Mouse (Mus musculus) liver, postnatal 0 days (tissue): ENCODE results near the gene H2-Aa. TPM values are rescaled to one million over a fixed set of nuclear protein-coding genes. Genes with fewer than 3 reads are reported as not detected.

Experiments
- ATAC-seq: fragments of 200-750 bp; cut with Nextera tagmentation; 2 replicates; pipeline ENCODE4 v1.8.0; 2017; ENCODE audit warnings: mild to moderate bottlenecking, moderate library complexity
- DNase-seq: peaks from one replicate; pipeline ENCODE4 v3.0.0-alpha.2; 2016
- H3K27ac ChIP-seq: fragments of 300-500 bp; sonication (generic); 2 replicates; pipeline ENCODE4 v1.5.1; 2014; ENCODE audit warnings: antibody characterized with exemption, moderate library complexity, mild to moderate bottlenecking, low read depth
- H3K27me3 ChIP-seq: fragments of 300-500 bp; sonication (generic); 2 replicates; pipeline ENCODE4 v1.6.1; 2014; ENCODE audit warnings: low read length, control low read depth, mixed read lengths; ENCODE audit not compliant: insufficient read depth
- H3K36me3 ChIP-seq: fragments of 300-500 bp; sonication (generic); replicated peaks from 2 replicates; pipeline ENCODE4 v1.6.1; 2014; ENCODE audit warnings: mild to moderate bottlenecking, control low read depth, low read length, moderate library complexity, mixed read lengths; ENCODE audit not compliant: insufficient read depth
- H3K4me1 ChIP-seq: fragments of 300-500 bp; sonication (generic); 2 replicates; pipeline ENCODE4 v1.6.1; 2014; ENCODE audit warnings: antibody characterized with exemption, mild to moderate bottlenecking, control low read depth; ENCODE audit not compliant: insufficient read depth
- H3K4me2 ChIP-seq: fragments of 300-500 bp; sonication (generic); 2 replicates; pipeline ENCODE4 v1.6.1; 2014; ENCODE audit warnings: low read depth, mild to moderate bottlenecking, low read length, moderate library complexity, mixed read lengths
- H3K4me3 ChIP-seq: fragments of 300-500 bp; sonication (generic); 2 replicates; pipeline ENCODE4 v1.5.1; 2014; ENCODE audit warnings: low read depth, low read length
- H3K9ac ChIP-seq: fragments of 300-500 bp; sonication (generic); replicated peaks from 2 replicates; pipeline ENCODE4 v1.6.1; 2014; ENCODE audit warnings: mild to moderate bottlenecking, moderate library complexity
- H3K9me3 ChIP-seq: fragments of 300-500 bp; sonication (generic); 2 replicates; pipeline ENCODE4 v1.6.1; 2016; ENCODE audit warnings: mild to moderate bottlenecking, control low read depth, low read length, mixed read lengths
- CTCF ChIP-seq: sonication (generic); IDR thresholded peaks from 2 replicates; pipeline ENCODE4 v1.5.1; 2016; ENCODE audit warnings: antibody characterized with exemption, low read depth
- EP300 ChIP-seq: IDR thresholded peaks from 2 replicates; pipeline ENCODE4 v1.6.1; 2016; ENCODE audit warnings: antibody characterized with exemption, low read depth, mild to moderate bottlenecking
- WGBS: fragments of 180-500 bp; shearing (Covaris S2); extraction: QIAGEN DNeasy Blood & Tissue Kit; methylation state at CpG from one replicate; pipeline ENCODE4 v1.1.7; 2014; ENCODE audit not compliant: insufficient replicate concordance; 5-methylcytosine and 5-hydroxymethylcytosine counted together
- polyA plus RNA-seq: library from polyadenylated mRNA; unstranded; fragments of >200 nt; fragmentation: Nextera tagmentation; extraction: Ambion mirVana; gene quantifications from 2 replicates; pipeline ENCODE4 v1.2.1, GENCODE M21; 2015

The H2-Aa gene
- polyA plus RNA-seq, 1 experiment from 2014 or later = 15.3 TPM

DNA sequence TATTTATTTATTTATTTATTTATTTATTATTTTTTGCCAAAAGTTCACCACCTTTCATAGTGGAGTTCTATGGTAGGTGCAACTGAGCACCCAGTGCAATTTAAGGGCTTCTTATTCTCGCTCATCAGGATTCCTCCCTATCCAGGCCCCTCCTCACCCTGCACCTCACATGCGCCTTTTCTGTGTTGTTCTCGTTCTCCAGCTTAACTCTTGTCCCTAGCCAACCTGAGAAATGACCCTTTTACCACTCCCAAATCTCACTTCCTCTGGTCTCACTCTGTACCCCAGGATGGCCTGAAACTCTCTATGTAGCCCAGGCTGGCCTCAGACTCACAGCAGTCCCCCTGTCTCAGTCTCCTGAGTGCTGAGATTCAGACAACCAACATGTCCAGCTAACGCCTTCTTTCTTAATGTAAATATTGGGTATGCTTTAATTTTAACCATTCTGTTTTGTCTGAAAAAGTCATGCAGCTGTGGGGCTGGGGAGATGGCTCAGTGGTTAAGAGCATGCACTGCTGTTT lies 14.1 kb upstream of the H2-Aa start:
- WGBS = 78% methylated on average over 4 of the region's 4 CpGs
- Histone ChIP-seq H3K9ac (no peak overlapping the region), H3K9me3 (no peaks in the 10 kb centered on the region), H3K4me3 (no peak overlapping the region), H3K27me3 (no peaks in the 10 kb centered on the region), H3K4me2 (no peak overlapping the region), H3K27ac (no peak overlapping the region), H3K4me1 (no peaks in the 10 kb centered on the region), H3K36me3 (no peaks in the 10 kb centered on the region)
- ATAC-seq (no peak), DNase-seq (no peak)
- TF ChIP-seq CTCF (no peak), EP300 (no peak)

DNA sequence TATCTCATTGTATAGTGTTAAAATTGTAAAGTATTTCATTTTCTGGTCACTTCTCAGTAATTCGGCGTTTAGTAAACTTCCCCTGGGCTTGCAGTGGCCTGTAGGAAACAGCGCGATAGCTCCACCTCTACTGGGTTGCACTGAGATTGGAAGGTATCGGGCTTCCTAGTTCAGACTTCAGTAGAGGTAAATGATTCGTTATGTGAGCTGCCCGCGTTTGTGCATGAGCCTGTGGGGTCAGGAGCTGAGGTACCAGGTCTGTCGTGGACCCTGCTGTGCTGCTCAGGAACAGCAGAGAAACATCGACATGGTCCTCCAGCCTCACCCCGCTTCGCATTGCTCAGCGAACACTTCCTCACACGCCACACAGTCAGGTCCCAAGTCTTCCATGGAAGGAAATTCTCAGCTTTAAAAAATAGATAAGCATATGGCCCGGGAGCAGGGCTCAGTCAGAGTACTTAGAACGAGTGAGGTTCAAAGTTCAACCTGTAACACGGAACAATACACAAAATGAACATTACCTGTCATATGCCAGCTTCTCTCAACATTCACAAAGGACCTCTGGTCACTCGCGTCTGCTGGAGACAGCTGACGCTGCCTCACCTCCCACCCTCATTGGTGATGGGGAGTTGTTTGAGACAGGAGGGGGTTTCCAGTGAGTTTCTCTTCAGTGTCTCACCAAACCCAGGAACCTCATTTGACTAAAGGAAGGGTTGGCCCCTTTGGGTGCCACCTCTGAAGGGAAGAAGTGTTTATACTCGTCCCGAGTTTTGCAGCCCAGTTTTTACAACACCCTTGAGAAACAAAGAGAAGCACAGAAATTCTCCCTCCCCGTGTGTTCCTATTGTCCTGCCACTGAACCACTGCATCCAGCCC lies 13.3 kb upstream of the H2-Aa start:
- no peak overlapping the region for H3K9ac ChIP-seq
- ATAC-seq = no peak
- no peak for TF ChIP-seq EP300
- TF ChIP-seq CTCF = no peak

DNA sequence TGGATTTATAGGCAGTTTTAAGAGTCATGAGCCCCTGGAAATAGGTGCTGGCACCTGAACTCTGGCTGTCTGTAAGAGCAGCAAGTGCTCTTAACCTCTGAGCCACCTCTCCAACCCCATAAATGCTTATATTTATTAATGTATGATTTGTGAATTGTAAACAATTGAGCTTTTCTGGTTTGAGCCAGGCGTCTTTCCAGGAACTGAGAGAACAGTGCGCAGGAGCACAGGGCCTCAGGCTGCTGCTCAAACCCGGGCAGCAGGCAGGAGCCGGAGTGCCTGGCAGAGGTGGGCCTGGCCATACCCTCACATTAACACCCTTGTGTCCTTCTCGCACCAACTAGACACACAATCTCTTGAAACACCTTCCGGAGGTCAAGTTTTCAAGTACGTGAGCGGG lies 12.4 kb upstream of the H2-Aa start:
- 0 out of 2 replicates have a peak, but pooled peaks cover 3% of the 10 kb centered on the region for H3K27me3 ChIP-seq
- H3K4me3 ChIP-seq = no peak overlapping the region
- H3K27ac ChIP-seq = no peak overlapping the region
- H3K36me3 ChIP-seq = no peaks in the 10 kb centered on the region
- DNase-seq (no peak), ATAC-seq (no peak)
- no peaks in the 10 kb centered on the region for H3K9me3 ChIP-seq
- H3K4me2 ChIP-seq = no peak overlapping the region
- no peak overlapping the region for H3K9ac ChIP-seq
- no peak for TF ChIP-seq EP300
- TF ChIP-seq CTCF = no peak
- 86% methylated on average over 8 of the region's 8 CpGs for WGBS
- peaks cover 4% of the 10 kb centered on the region; the same call in 1 of the 2 replicates for H3K4me1 ChIP-seq

More for the DNA sequence above, 13.3 kb upstream of the H2-Aa start:
- Histone ChIP-seq H3K4me1 (peaks cover 4% of the 10 kb centered on the region; the same call in 1 of the 2 replicates), H3K36me3 (no peaks in the 10 kb centered on the region), H3K27ac (no peak overlapping the region), H3K27me3 (0 out of 2 replicates have a peak, but pooled peaks cover under 1% of the 10 kb centered on the region), H3K4me3 (no peak overlapping the region), H3K4me2 (no peak overlapping the region), H3K9me3 (no peaks in the 10 kb centered on the region)
- 66% methylated on average over 23 of the region's 23 CpGs for WGBS
- DNase-seq = no peak

DNA sequence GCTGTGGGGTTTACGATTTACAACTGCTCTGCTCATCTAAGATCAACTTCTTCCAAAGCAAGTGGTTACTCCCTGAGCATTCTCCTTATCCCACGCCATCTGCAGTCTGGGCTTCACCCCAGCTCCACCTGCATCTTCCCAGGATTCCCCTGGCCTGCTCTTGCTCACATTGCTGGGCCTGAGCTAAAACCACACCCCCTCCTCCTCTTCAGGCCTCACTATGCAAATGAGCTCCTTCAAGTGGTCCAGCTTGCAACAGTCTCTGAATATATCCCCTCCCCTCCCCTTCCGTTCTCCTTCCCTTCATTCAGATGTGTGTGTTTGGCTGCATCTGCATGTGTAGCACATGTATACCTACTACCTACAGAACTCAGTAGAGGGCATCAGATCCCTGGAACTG lies 11.7 kb upstream of the H2-Aa start:
- no peaks in the 10 kb centered on the region for H3K9me3 ChIP-seq
- 66% methylated on average over 3 of the region's 3 CpGs for WGBS
- ATAC-seq (no peak), DNase-seq (no peak)
- no peak overlapping the region for H3K4me3 ChIP-seq
- 0 out of 2 replicates have a peak, but pooled peaks cover 3% of the 10 kb centered on the region for H3K27me3 ChIP-seq
- H3K36me3 ChIP-seq = no peaks in the 10 kb centered on the region
- H3K4me2 ChIP-seq = no peak overlapping the region
- no peak overlapping the region for H3K27ac ChIP-seq
- no peak for TF ChIP-seq EP300
- no peak for TF ChIP-seq CTCF
- peaks cover 4% of the 10 kb centered on the region; the same call in 1 of the 2 replicates for H3K4me1 ChIP-seq
- H3K9ac ChIP-seq = no peak overlapping the region

DNA sequence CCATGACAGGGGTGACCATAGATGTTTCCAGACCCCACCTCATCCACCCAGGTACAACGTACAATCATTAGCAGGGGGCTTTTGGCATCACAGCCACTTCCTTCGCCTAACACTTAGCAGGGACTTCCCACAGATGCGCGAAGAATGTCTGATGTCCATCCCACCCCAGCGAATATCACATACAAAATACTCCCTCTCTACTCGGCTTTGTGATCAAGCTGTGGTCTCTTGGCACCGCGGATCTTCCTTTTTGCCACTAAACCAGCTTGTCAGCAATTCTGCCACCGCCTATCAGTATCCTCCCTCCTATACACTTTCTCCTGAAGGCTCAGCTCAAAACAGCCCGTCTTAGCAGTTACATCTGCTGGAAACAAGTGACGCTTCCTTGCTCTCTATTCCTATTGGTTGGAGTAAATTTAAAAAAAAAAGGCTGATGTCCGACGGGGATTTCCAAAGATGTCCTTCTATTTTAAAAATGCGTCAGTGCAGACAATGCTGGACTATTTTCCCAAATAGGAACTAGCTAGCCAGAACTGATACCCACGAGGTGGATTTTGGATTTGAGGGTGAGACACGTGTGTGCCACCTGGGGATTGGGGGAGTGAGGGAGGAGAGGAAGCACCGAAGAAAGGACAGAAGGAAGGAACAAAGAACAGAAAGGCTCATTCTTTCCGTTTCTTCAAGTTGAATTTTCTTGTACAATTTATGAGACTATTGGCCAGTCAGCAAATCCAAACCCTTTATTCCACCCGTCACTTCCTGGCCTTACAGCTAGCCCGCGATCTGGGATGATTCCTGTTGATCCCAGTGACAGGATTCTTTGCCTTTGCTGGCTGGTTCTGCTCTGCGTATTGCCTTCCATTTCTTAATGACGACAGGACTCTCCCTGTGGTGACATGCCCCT lies 8.5 kb upstream of the H2-Aa start:
- TF ChIP-seq CTCF = no peak
- TF ChIP-seq EP300 = no peak
- no peak overlapping the region for H3K4me3 ChIP-seq
- peaks cover 4% of the 10 kb centered on the region; the same call in 1 of the 2 replicates for H3K4me1 ChIP-seq
- H3K4me2 ChIP-seq = peak overlapping the region; percentile 63
- H3K27me3 ChIP-seq = 0 out of 2 replicates have a peak, but pooled peaks cover 3% of the 10 kb centered on the region
- 22% methylated on average over 23 of the region's 23 CpGs for WGBS
- no peak overlapping the region for H3K27ac ChIP-seq
- 0 out of 2 replicates have a peak overlapping the region, but pooled peaks have one; percentile 26 for H3K9ac ChIP-seq
- ATAC-seq (peak; percentile 47), DNase-seq (no peak)
- no peaks in the 10 kb centered on the region for H3K36me3 ChIP-seq
- H3K9me3 ChIP-seq = no peaks in the 10 kb centered on the region
